Mouse (Mus musculus) central nervous system, embryonic 14 days (tissue): Measurements from ENCODE around the gene Gm11011. TPM values are rescaled to one million over a fixed set of nuclear protein-coding genes. Genes with fewer than 3 reads are reported as not detected.

Experiments
- polyA plus RNA-seq: library from polyadenylated mRNA; depleted of rRNA; stranded (reverse); fragments of >200 nt; gene quantifications from 2 replicates; pipeline ENCODE4 v1.2.3, GENCODE M21; 2012; rRNA removed

Gm11011 gene
- polyA plus RNA-seq: not detected in 2 replicates

GRCm38 (mm10) chr2:169587645-169588044 is at the start of gene Gm11011:
Gm11011 (minus strand) TSS chr2:169587745.

GRCm38 (mm10) chr2:169632338-169633151 is 45.0 kb upstream of the Gm11011 start, which contains the start of gene Tshz2:
Tshz2 (plus strand) TSS chr2:169633013.

Other genes with a start within 250 kb of the Gm11011 start
- gene Tshz2, start 45.3 kb upstream of the Gm11011 start, polyA plus RNA-seq: 25.2 and 30.2 TPM in 2 replicates